Mouse (Mus musculus) right cerebral cortex, postnatal 10 days (tissue): ENCODE results near the gene Phactr1.

Experiments
- DNase-seq, 2 experiments: peaks; one replicate each; pipeline ENCODE4 v3.0.0; 2021; ENCODE audit warnings: low spot score in 2 of 2

The Phactr1 gene

DNA sequence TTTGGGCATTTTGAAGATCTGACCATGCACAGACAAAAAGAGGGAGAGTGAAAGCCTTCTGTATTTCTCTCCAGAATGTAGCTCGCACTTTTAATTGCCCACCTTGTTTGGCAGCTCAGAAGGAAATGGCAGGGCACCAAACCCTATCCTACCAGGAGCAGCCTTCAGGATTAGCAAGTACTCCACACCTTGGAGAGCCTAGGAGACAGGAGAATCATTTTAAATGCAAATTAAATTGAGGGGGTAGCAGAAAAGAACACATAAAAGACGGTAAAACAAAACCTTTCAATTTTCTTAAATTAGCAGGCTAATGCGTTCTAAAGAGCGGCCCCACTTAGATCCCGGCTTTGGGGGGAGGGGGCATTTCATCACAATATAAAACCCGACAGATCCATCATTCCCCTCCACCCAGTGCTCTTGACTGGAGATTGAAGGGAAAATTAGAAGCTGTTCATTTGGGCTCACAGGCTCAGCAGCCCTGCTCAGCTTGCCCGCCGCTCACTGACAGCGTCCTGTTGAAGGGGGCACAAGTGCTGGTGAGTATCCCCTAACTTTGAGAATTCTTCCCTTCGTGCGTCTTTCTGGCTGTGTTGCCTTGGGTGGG, at the start of gene Phactr1:
TSS of gene Phactr1 (plus strand) at position 233 of the 604 bp plus-strand sequence.
- DNase-seq: peak; percentile 62 to 74

DNA sequence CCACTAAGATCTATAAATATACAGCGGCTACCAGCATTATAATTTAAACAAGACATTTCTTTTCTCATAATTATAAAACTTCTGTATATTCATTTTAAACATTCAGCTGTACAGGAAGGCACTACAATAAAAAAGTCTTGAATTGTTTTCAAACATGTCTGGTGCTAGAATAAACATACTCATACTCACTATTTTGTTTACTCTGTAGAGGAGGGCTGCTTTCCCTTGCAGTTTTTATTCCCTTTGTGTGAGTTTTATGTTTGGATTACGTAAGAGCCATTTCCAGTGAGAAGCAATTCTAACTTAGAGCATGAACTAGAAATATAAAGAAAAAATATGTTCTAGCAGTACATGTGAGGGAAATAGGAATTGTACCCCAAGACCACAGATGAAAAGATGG, 45.5 kb upstream of the Phactr1 start:
- DNase-seq: no peak

DNA sequence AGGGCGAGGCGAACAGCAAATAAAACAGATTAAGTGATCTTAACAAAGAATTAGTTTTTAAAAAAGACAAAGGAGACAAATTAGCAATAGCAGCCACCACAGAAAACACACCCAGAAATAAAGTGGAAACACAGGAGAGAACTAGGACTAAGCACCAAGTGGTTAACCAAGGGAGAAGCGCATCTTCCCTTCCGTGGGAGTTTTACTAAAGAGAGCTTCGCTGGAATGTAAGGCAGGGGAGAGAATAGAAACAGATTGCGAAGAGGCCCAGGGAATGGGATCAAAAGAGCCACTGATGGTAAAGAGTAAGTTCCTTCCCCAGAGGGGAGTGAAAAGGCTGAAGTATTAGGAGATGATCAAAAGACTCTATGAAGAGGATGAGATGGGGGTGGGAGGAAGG, 30.2 kb upstream of the Phactr1 start:
- no peak for DNase-seq

DNA sequence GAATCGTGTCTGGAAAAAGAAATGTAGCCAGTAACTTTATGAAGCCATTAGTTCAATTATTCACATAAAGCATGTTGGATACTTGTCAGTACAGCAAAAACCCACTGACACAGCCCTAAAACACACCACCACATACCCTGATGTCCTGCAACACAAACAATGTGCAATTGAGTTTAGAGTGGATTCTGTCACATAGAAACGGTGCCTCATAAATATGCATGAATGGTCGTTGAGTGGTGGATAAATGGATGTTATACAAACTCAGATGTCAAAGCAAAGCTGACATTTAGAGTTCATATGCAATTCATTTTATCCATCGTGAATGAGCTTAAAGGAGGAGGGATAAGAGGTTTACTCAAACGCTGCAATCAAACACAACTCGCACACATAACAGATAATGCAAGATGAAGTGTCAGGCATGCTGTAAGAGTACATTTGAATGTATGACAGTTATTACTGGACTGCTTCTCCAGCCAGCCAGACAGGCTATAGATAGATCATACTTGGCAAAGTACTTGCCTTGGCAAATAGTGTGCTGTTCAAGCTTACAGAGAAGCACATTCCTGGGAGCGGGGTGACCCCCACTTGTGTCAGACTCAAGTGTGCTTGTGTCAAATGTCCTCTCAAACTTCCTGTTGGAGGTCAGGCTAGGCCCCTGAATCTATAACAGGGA, 23.6 kb upstream of the Phactr1 start:
- DNase-seq: no peak

DNA sequence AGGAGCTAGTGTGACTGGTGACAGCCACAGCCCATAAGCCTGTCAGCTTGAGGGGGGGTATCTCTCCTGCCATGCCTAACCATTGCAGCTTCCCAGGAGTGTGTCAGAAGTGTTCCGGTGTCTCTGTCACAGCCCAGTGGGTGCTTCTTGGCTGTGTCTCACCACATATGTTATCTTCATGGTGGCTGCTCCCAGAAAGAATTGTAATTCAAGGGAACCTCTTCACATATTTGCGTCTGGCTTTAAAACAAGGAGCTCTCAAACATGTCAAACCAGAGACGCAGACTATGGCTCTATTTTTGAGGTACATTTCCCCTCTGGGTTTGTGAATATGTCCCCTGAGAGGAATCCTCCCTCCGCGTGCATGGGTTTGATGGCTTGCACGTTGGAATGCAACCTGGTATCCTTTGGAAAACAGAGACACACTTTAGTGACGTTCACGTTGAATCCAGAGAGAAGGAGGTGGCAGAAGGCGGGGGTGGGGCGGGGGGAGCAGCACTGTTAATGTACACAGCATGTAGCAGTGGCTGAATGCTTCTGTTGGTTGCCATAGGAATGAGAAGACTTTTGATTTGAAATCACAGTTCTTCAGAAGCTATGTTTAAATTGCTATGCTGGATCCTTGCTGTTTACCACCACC, 8.7 kb upstream of the Phactr1 start:
- peak; percentile 56 to 77 for DNase-seq

DNA sequence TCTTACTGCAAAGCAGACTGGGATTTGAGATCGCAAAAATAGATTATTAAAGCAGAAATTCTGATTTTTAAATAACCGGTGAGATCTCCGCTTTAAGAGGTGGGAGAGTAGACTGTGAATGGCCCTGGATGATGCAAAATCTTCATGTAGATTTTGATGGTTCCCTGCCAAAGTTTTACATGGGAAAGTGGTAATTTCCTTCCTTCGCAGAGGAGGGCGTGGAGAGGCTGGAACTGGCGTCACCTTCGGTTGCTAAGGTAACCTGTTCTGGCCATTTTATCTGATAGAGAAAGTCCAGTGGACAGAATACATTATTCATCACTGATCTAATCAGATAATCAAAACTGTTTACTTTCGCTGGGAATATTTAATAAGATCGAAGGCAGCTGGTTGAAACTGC, 876 bp downstream of the Phactr1 start:
- DNase-seq: peak; percentile 70 to 83

DNA sequence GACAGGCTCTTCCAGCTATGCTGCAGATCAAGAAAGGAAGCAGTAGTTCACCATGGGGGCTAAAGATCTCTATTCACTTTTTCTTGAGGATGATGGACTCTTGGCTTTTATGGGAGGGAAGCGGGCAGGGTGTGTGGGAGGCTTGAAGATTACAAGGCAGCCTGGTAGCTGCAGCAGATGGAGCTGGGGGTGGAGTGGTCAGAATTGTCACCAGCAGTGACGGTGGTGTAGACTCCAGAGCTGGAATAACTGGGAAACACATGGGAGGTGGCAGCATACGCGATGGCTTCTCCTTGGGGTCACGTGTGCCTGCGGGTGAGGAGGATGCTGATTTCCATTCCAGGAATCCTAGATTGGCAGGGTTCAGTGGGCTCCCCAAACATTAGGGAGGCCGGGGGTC, 3.8 kb downstream of the Phactr1 start:
- peak; percentile 77 to 92 for DNase-seq

DNA sequence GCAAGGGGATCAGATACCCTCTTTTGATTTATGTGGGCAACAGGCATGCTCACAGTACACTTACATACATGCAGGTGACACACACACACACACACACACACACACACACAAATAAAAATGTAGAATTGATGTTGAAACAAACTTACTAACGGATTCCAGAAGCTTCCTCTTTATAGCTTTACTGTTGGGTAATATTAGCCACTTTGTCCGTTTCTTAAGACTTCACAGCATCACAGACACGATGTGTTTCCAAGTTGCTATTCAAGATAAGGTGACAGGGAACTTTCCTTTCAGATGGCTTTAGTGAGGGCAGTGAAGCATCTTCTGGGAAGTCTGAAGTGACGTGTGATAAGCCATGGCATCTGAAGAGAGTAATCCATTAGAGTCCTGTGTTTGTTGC, 11.8 kb downstream of the Phactr1 start:
- no peak for DNase-seq

DNA sequence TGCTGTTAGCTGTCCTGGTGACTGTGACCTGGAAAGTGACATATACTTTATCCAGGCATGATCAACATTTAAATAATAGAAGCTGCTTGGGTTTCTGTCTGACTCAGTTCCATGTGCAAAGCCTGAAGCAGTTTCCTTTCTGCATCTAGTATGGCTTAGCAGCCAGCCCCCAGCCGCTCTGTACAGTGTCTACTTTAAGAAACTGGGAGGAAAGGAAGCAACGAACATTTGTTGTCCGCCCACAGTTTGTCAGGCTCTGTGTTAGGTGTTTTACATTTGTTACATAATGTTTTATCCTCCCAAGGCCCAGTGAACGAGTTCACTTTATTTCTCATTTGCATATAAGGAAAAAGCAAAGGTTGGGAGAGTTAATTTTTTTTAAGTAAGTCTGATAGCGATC, 16.2 kb downstream of the Phactr1 start:
- DNase-seq: peak; percentile 78 to 86

DNA sequence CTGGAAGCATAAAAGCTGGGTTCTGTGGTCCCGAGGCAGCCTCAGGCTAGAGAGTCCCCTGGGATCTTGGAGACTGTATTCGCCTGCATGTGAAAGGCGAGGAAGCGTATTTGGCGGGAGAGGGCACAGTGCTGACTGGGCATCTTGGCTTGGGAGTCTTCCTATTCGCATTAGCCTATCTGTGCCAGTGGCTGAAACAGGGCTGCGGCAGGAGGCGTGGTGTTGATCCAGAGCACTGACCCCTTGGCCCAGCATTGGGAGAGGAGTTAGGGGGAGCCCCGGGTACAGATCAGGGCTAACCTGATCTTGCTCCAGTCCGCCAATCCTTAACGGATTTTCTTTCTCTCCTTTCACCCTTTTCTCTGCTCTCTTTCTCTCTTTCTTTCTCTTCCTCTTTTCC, 28.7 kb downstream of the Phactr1 start:
- no peak for DNase-seq

DNA sequence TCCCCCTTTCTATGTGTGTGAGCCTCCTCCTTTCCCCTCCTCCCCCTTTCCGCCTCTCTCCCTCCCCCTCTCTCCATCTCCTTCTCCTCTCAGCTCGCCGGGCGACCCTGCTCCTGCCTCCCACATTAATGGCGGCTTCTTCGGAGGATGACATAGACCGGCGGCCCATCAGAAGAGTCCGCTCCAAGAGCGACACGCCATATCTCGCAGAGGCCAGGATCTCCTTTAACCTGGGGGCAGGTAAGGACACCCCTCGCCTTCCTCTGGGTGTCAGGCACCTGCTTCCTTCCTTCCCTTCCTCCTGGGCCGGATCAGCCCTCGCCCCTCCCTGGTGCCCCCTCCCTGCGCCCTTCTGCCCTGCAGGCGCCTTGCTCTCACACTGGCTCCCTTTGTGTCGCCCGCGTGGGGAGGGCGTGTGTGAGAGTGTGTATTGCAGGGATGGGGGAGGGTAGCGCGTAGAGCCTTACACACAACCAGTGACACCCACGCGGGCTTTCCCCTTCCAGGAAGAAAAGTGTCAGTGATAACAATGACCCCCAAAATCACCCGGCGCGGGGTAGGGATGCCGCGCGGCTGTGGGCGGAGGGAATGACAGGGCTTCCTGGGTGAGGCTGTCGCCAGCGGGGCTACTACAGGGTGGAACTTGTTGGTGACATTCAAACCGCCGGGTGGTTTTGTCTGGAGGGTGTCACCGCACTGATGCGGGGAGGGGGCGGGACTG, 29.3 kb downstream of the Phactr1 start:
- peak; percentile 67 to 68 for DNase-seq

DNA sequence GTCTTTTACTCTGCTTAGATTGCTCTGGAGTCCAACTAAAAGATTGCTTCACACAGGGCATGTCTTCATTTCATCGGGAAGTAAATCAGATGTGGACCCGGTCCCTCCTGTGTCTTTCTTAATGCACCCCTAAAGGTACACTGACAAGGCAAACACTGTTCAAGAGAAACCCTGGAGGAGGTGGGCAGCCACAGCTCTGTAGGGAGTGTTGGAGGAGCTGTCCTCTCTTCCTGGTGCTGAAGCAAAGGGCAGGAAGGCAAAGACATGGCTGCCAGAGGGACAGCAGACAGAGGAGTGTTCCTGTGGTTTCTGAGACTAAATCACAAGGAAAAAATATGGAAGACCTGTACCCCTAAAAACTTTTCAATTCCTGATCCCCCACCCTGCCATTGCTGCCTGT, 31.1 kb downstream of the Phactr1 start:
- peak in 1 of 2 experiments; percentile 38 for DNase-seq

DNA sequence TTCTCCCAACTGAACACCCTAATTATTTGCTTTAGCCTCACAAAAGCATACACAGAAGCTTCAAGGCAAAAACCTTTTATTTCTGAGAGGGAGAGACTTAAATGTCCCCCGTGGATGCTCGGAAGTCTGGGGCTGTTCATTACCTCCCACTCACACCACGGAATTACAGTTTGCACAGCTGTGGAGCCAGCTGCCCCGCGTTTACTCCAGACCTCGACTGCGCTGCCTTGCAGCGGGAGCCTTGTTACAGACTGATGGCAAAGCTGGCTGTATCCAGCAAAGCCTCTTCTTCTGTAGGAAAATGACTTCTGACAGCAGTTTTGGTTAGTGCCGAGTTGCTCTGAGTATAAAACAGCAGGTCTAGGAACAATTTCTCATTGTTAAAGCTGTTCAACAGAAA, 39.0 kb downstream of the Phactr1 start:
- peak in 1 of 2 experiments; percentile 42 for DNase-seq

DNA sequence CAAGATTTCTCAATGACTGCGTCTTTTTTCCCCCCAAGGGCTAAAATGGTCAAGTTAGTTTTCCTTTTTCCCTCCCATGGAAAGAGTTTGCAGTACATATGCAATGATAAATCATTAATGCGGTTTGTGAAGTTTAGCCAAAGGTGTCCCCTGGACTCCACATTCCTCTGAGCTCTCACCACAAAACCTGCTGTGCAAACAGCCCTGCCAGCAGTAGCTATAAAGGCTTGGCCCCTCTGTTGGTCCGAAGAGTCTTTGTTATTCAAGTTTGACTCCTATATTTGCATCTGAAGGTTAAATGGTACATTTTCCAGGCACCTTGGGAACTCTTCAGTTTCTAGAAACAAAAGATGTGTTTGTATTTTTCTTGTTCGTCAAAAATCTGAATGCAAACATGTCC, 39.7 kb downstream of the Phactr1 start:
- DNase-seq: no peak

DNA sequence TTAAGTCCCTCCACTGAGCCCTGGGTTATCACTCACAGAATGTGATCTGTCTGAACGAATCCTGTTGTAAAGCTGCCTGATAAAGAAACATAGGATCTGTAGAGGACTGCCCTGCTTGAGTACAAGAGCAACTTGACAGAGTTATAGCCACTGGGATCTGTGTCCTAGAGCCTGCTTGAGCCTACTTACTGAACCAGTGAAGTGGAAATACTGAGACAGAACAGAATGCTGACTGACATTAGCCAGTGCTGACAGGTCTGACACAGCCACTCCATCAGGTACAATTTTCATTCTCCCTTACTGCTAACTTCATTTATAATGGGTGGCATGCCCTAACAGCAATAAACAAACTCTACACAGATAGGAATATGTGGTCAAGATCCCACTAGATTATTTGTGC, 40.2 kb downstream of the Phactr1 start:
- no peak for DNase-seq

DNA sequence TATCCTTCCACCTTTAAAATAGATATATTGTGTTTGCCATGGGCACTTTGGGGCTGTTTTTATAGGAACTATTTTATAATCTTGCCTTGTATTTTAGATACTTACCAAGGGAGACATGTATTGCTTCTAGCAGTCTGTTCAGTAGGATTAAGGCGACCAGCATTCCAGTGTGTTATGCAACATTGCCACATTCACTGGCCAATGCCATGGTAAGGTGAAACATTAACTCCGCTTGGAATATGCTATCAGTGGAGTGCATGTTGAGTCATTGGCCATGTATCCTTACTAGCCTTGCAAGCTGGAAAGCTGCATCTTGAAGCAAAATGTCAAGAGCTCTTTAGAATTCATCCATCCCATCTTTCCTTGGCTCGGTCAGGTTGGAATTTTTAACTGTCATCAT, 43.6 kb downstream of the Phactr1 start:
- DNase-seq: no peak

DNA sequence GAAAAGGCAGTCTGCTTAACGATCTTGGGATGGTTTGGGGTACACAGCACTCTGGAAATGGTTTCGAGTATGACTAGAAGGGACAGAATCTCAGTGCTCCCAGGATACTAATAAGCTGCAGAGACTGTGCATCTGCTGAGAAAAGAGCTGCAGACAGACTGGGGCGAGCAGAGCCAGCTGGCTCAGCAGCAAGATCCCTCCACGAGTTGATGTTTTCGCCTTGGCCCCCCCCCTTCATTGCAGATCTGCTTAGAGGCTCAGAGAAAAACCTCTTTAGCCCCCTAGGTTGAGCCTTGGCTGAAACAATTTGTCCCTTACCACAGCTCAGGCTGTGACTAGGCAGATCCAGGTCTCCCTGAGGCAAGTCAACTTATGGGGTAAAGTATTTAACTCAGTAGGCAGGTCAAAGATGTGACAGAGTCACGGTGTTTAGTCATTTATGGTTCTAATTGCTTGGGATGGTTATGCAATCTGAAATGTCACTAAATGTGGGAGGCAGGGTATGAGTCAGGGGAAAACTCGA, 45.3 kb downstream of the Phactr1 start:
- peak; percentile 58 to 69 for DNase-seq

DNA sequence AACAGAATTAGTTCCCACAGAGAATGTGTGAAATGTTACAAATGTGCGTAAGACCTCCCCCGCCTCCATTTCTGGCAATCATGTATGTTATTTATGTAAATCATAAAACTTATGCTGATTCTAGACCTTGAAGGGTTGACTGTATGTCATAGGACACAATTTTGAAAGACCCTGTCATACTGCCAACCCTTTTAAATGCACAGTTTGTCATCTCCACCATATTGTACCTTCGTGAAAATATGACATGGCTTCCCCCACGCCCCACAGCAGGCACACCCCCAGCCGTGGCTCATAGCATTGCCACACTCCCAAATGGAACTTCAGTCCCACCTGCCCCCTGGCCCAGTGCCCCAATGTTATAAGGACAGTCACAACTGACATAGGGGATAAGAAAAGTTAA, 57.1 kb downstream of the Phactr1 start:
- peak in 1 of 2 experiments; percentile 44 for DNase-seq

DNA sequence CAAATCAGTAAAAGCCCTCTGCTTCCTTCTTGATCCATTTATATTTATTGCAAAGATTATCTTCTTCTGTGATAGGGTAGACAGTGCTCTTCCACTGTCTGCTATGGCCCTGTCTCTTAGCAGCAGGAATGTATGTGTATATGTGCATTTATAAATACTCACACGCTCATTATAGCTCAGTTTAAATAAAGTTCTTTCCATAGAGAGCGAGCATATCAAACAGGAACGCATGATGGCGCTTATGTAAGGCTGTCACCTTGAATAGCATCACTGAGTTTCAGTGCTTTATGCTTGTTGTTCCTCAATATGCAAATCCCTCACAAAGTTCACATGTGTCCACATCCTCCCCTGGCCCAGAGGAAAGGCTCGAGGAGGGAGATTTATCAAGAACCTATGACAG, 57.7 kb downstream of the Phactr1 start:
- peak in 1 of 2 experiments; percentile 65 for DNase-seq

DNA sequence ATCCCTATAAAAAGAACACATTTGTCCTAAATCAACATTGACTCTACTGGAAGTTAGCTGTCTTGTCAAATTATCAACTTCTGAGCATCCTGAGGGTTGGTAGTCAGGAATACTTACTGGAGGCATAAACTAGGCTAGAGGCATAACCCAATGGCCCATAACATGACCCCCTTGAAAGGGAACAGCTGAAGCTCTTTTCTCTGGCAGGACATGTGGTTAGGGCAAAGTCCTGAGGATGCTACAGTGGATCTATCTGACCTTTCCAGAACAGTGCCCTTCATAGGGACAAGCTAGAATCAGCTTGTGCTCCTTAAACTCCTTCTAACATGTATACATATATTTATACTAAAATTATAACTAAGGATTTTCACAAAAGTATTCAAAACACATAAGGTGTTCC, 61.8 kb downstream of the Phactr1 start:
- no peak for DNase-seq

DNA sequence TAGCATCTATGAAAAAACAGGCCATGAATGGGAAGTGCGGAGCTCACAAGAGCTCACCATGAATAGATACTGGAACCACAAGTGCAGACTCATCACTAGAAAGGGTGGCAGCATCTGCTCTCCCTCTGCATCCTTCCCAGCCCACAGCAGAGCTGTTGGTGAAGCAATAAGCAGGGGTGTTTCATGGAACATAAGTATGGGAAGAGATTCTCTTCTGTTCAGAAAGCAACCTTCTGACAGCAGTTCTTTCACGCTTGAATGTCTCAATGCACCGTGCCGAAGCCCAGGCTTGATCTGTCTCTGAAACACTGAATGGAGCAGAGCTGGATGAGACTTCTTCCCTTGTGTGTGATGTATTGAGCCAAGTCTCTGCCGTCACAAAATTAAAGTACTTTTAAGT, 64.0 kb downstream of the Phactr1 start:
- DNase-seq: peak in 1 of 2 experiments; percentile 66
